Mouse (Mus musculus): ENCODE measurements around the gene Gpd1. TPM values are rescaled to one million over a fixed set of nuclear protein-coding genes. Genes with fewer than 3 reads are reported as not detected.

Gpd1 gene
- polyA plus RNA-seq, 1 experiment from 2014 or later, result 0.35 TPM

DNA sequence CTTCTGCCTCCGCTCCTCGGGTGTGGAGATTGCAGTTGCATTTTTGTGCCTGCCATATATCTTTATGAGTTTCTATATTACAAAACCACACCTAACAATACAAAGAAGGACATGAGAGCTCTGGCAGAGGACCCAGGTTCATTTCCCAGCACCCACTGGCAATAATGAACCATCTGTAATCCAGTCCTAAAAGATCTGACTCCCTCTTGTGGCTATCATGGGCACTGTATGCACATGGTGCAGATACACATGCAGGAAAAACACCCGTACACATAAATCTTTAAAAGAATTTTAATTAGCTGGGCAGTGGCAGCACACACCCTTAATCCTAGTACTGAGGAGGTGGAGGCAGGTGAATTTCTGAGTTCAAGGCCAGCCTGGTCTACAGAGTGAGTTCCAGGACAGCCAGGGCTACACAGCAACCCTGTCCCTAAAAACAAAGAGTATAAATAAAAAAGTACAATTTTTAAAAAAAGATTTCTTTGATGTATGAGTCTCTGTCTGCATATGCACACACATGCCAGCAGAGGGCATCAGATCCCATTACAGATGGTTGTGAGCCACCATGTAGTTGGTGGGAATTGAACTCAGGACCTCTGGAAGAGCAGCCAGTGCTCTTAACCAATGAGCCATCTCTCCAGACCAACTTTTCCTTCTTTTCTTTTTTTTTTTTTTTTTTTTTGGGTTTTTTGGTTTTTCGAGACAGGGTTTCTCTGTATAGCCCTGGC lies 11.9 kb downstream of the Gpd1 start:
- ATAC-seq (replicated peaks; ENCODE audit: low FRiP score, low TSS enrichment, low read depth), result no peak
- H3K9ac ChIP-seq (ENCODE audit: low read length), result no peak overlapping the region
- H3K4me2 ChIP-seq (ENCODE audit: low read length), result no peak overlapping the region
- H3K27me3 ChIP-seq (replicated peaks; ENCODE audit: control insufficient read depth, insufficient read depth, low read length), result no peaks in the 10 kb centered on the region
- WGBS, result 97% methylated on average over 3 of the region's 4 CpGs
- H3K9me3 ChIP-seq (ENCODE audit: control insufficient read depth, low read length), result 0 out of 2 replicates have a peak, but pooled peaks cover 5% of the 10 kb centered on the region
- H3K4me3 ChIP-seq (ENCODE audit: low read depth, low read length), result no peak overlapping the region
- peaks cover 28% of the 10 kb centered on the region for H3K36me3 ChIP-seq (ENCODE audit: control insufficient read depth, insufficient read depth, low read length)
- DNase-seq (ENCODE audit: low spot score), result no peak
- no peak overlapping the region for H3K27ac ChIP-seq (ENCODE audit: low read depth)
- peaks cover 6% of the 10 kb centered on the region; the same call in 1 of the 2 replicates for H3K4me1 ChIP-seq (replicated peaks; ENCODE audit: control insufficient read depth, insufficient read depth, low read length)

DNA sequence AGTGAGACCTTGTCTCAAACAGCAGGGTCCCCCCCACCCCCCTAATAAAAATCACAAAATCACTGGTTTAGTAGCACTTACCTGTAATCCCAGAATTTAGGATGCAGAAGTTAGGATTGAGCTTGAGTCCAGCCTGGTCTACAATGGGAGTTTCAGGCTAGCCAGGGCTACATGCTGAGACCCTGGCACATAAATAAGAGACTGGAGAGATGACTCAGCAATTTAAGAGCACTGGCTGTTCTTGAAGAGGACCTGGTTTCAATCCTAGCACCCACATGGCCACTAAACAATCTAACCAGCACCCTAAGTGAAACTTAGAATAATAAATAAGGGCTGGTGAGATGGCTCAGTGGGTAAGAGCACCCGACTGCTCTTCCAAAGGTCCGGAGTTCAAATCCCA lies 13.9 kb downstream of the Gpd1 start:
- Histone ChIP-seq H3K4me1 (replicated peaks; ENCODE audit: control insufficient read depth, insufficient read depth, low read length) (peaks cover 3% of the 10 kb centered on the region; the same call in 1 of the 2 replicates), H3K27me3 (replicated peaks; ENCODE audit: control insufficient read depth, insufficient read depth, low read length) (no peaks in the 10 kb centered on the region), H3K9ac (ENCODE audit: low read length) (no peak overlapping the region), H3K27ac (ENCODE audit: low read depth) (no peak overlapping the region), H3K9me3 (ENCODE audit: control insufficient read depth, low read length) (0 out of 2 replicates have a peak, but pooled peaks cover 5% of the 10 kb centered on the region), H3K36me3 (ENCODE audit: control insufficient read depth, insufficient read depth, low read length) (peaks cover 45% of the 10 kb centered on the region), H3K4me2 (ENCODE audit: low read length) (no peak overlapping the region), H3K4me3 (ENCODE audit: low read depth, low read length) (no peak overlapping the region)
- 90% methylated on average over 2 of the region's 2 CpGs for WGBS
- ATAC-seq (replicated peaks; ENCODE audit: low FRiP score, low TSS enrichment, low read depth) (no peak), DNase-seq (ENCODE audit: low spot score) (no peak)

DNA sequence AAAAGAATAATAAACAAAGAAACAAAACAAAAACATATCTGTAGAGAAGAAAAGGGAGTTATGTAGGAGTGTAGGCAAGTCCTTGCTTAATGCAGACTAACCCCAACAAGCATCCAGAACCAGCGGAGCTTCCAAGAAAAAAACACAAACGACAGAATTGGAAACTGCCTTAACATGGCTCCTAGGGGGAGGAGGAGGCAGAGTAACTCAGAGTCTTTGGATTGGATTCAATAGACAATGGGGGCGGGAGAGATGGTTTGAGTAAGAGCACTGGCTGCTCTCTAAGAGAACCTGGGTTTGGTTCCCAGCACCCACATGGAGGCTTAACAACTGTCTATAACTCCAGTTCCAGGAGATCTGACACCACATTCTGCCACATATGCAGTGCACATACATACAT lies 14.4 kb downstream of the Gpd1 start:
- Histone ChIP-seq H3K27me3 (replicated peaks; ENCODE audit: control insufficient read depth, insufficient read depth, low read length) (no peaks in the 10 kb centered on the region), H3K27ac (ENCODE audit: low read depth) (no peak overlapping the region), H3K4me1 (replicated peaks; ENCODE audit: control insufficient read depth, insufficient read depth, low read length) (no peaks in the 10 kb centered on the region; the same call in 1 of the 2 replicates), H3K9me3 (ENCODE audit: control insufficient read depth, low read length) (0 out of 2 replicates have a peak, but pooled peaks cover 5% of the 10 kb centered on the region), H3K4me2 (ENCODE audit: low read length) (no peak overlapping the region), H3K36me3 (ENCODE audit: control insufficient read depth, insufficient read depth, low read length) (peaks cover 50% of the 10 kb centered on the region), H3K4me3 (ENCODE audit: low read depth, low read length) (no peak overlapping the region), H3K9ac (ENCODE audit: low read length) (no peak overlapping the region)
- WGBS, result 94% methylated on average over 3 of the region's 3 CpGs
- DNase-seq (ENCODE audit: low spot score), result no peak
- ATAC-seq (replicated peaks; ENCODE audit: low FRiP score, low TSS enrichment, low read depth), result no peak

DNA sequence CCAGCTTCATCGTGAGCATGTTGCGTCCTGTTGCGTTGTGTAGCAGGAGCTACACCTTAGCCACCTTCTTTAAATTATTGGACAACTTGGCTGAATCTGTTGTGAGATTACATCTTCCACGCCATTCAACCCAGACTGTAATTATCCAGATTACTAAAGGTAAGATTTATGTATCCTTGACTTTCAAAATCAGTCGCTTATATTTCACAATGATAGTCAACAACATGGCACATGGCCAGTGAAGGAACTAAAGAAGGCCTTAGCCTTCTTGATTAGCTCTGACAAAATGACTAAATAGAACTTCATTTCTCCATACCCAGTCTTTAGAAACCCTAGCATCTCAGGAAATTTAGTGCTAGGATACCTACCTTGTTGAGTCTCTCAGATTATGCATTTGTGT lies 15.9 kb downstream of the Gpd1 start:
- DNase-seq (ENCODE audit: low spot score) (no peak), ATAC-seq (replicated peaks; ENCODE audit: low FRiP score, low TSS enrichment, low read depth) (no peak)
- Histone ChIP-seq H3K4me3 (ENCODE audit: low read depth, low read length) (no peak overlapping the region), H3K9ac (ENCODE audit: low read length) (no peak overlapping the region), H3K36me3 (ENCODE audit: control insufficient read depth, insufficient read depth, low read length) (peaks cover 55% of the 10 kb centered on the region), H3K9me3 (ENCODE audit: control insufficient read depth, low read length) (0 out of 2 replicates have a peak, but pooled peaks cover 5% of the 10 kb centered on the region), H3K4me2 (ENCODE audit: low read length) (no peak overlapping the region), H3K27me3 (replicated peaks; ENCODE audit: control insufficient read depth, insufficient read depth, low read length) (no peaks in the 10 kb centered on the region), H3K4me1 (replicated peaks; ENCODE audit: control insufficient read depth, insufficient read depth, low read length) (no peaks in the 10 kb centered on the region), H3K27ac (ENCODE audit: low read depth) (no peak overlapping the region)
- 96% methylated on average over 5 of the region's 5 CpGs for WGBS

DNA sequence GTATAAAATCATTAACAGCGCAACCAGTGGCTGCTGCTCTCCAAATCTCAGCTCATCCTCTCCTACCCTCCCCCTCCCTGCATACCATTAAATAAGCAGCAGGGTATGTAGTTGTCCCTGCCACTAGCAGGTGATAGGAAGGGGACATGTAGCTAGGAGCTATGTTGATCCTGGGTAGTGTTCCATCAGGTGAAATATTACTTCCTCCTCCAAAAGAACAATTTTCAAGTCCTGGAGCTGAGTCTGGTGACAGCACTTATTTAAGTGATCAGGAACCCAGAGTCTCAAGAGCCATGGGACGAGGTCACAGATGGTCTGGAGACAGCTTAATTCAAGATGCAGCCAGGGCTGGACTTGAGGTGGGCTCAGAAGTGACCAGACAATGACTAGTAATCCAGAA lies 18.3 kb downstream of the Gpd1 start:
- Histone ChIP-seq H3K4me3 (ENCODE audit: low read depth, low read length) (no peak overlapping the region), H3K9me3 (ENCODE audit: control insufficient read depth, low read length) (no peaks in the 10 kb centered on the region), H3K27me3 (replicated peaks; ENCODE audit: control insufficient read depth, insufficient read depth, low read length) (no peaks in the 10 kb centered on the region), H3K4me1 (replicated peaks; ENCODE audit: control insufficient read depth, insufficient read depth, low read length) (no peaks in the 10 kb centered on the region), H3K9ac (ENCODE audit: low read length) (no peak overlapping the region), H3K27ac (ENCODE audit: low read depth) (no peak overlapping the region), H3K36me3 (ENCODE audit: control insufficient read depth, insufficient read depth, low read length) (peaks cover 69% of the 10 kb centered on the region), H3K4me2 (ENCODE audit: low read length) (no peak overlapping the region)
- DNase-seq (ENCODE audit: low spot score) (no peak), ATAC-seq (replicated peaks; ENCODE audit: low FRiP score, low TSS enrichment, low read depth) (no peak)
- 91% methylated on average over 2 of the region's 2 CpGs for WGBS

DNA sequence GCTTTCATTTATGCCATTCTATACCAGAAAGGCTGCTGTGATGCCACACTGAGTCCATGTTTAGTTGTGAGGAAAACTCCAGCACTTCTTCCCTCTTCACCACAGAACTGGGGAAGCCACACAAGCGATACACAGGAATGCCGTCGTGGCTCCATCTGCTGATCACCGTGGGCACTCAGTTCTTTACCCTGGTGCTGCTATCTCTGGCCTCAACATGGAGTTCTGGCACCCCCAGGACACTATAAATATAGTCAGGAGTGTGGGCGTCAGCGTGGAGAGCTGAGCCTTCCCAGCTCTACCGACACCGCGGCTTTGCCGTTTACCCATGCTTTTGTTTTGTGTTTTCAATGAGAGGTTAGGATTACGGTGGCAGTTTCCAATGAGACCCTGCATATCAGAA lies 19.4 kb downstream of the Gpd1 start:
- no peaks in the 10 kb centered on the region for H3K4me1 ChIP-seq (replicated peaks; ENCODE audit: control insufficient read depth, insufficient read depth, low read length)
- H3K4me3 ChIP-seq (ENCODE audit: low read depth, low read length), result no peak overlapping the region
- DNase-seq (ENCODE audit: low spot score), result no peak
- WGBS, result 89% methylated on average over 11 of the region's 11 CpGs
- no peak overlapping the region for H3K9ac ChIP-seq (ENCODE audit: low read length)
- no peak overlapping the region for H3K4me2 ChIP-seq (ENCODE audit: low read length)
- H3K9me3 ChIP-seq (ENCODE audit: control insufficient read depth, low read length), result no peaks in the 10 kb centered on the region
- peaks cover 78% of the 10 kb centered on the region for H3K36me3 ChIP-seq (ENCODE audit: control insufficient read depth, insufficient read depth, low read length)
- no peak for ATAC-seq (replicated peaks; ENCODE audit: low FRiP score, low TSS enrichment, low read depth)
- H3K27ac ChIP-seq (ENCODE audit: low read depth), result no peak overlapping the region
- no peaks in the 10 kb centered on the region for H3K27me3 ChIP-seq (replicated peaks; ENCODE audit: control insufficient read depth, insufficient read depth, low read length)

DNA sequence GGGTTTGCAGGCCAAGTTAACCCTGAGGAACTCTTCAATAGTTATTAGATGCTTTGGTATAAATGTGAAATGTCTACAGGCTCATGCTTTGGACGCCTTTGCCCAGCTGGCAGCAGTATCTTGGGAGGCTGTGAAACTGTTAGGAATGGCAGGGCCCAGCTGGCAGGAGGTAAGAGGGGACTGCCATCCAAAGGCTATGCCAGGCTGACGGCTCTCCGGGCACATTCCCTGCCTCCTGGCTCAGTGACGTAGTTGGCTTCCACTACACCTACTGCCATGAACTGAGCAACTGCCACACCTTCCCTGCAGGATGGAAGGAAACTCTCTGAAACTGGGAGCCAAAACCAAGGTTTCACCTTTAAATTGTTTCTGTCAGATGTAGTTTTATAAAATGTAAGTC lies 22.9 kb downstream of the Gpd1 start:
- Histone ChIP-seq H3K4me2 (ENCODE audit: low read length) (no peak overlapping the region), H3K27me3 (replicated peaks; ENCODE audit: control insufficient read depth, insufficient read depth, low read length) (no peaks in the 10 kb centered on the region), H3K9ac (ENCODE audit: low read length) (no peak overlapping the region), H3K4me1 (replicated peaks; ENCODE audit: control insufficient read depth, insufficient read depth, low read length) (no peaks in the 10 kb centered on the region), H3K9me3 (ENCODE audit: control insufficient read depth, low read length) (no peaks in the 10 kb centered on the region), H3K4me3 (ENCODE audit: low read depth, low read length) (no peak overlapping the region), H3K27ac (ENCODE audit: low read depth) (no peak overlapping the region), H3K36me3 (ENCODE audit: control insufficient read depth, insufficient read depth, low read length) (peaks cover 83% of the 10 kb centered on the region)
- DNase-seq (ENCODE audit: low spot score) (no peak), ATAC-seq (replicated peaks; ENCODE audit: low FRiP score, low TSS enrichment, low read depth) (no peak)
- 96% methylated on average over 4 of the region's 4 CpGs for WGBS

DNA sequence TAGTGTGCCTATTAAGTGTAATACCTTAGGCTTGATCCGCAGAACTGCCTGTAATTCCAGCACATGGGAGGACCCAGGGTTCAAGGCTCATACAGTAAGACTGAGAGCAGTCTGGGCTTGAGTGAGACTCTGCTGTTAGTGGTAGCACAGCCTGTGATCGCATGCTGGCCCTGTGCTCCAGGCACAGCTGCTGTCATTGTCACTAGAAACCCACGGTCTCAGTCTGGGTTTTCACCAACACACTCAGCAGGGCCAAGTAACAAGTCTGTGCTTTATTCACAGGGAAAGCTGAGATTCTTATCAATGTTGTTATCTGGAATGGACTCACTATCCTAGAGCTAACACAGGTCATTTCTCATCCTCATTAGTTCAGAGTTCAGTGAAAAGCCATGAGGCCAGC lies 36.9 kb downstream of the Gpd1 start:
- H3K4me2 ChIP-seq (ENCODE audit: low read length), result no peak overlapping the region

DNA sequence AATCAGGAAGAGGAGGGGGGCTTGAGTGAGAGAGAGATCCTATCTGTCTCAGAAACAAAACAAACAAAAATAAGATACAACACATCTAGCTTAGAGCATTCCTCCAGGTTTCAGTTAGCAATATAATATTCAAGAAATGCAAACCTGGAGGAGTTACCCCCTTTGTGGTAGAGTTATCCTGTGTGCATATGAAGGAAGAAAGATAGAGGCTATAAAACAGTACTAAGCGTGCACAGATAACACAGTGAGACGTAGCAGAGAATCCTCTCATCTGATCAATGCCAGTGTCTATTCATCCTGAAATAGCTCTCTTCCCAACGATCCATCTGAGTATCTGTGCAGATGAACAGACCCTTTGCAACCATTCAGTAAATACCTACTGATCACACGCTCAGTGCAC lies 50.2 kb downstream of the Gpd1 start:
- no peaks in the 10 kb centered on the region for H3K36me3 ChIP-seq (ENCODE audit: control insufficient read depth, insufficient read depth, low read length)
- H3K4me2 ChIP-seq (ENCODE audit: low read length), result no peak overlapping the region
- no peak for ATAC-seq (replicated peaks; ENCODE audit: low FRiP score, low TSS enrichment, low read depth)
- H3K27ac ChIP-seq (ENCODE audit: low read depth), result no peak overlapping the region
- H3K9me3 ChIP-seq (ENCODE audit: control insufficient read depth, low read length), result no peaks in the 10 kb centered on the region
- H3K4me1 ChIP-seq (replicated peaks; ENCODE audit: control insufficient read depth, insufficient read depth, low read length), result peaks cover 16% of the 10 kb centered on the region; the same call in 1 of the 2 replicates
- DNase-seq (ENCODE audit: low spot score), result no peak
- H3K27me3 ChIP-seq (replicated peaks; ENCODE audit: control insufficient read depth, insufficient read depth, low read length), result no peaks in the 10 kb centered on the region
- H3K9ac ChIP-seq (ENCODE audit: low read length), result no peak overlapping the region
- WGBS, result 79% methylated on average over 4 of the region's 4 CpGs
- no peak overlapping the region for H3K4me3 ChIP-seq (ENCODE audit: low read depth, low read length)

More for the DNA sequence above, 36.9 kb downstream of the Gpd1 start:
- Histone ChIP-seq H3K9me3 (ENCODE audit: control insufficient read depth, low read length) (0 out of 2 replicates have a peak, but pooled peaks cover 2% of the 10 kb centered on the region), H3K27me3 (replicated peaks; ENCODE audit: control insufficient read depth, insufficient read depth, low read length) (no peaks in the 10 kb centered on the region), H3K36me3 (ENCODE audit: control insufficient read depth, insufficient read depth, low read length) (peaks cover 4% of the 10 kb centered on the region; the same call in 1 of the 2 replicates), H3K4me1 (replicated peaks; ENCODE audit: control insufficient read depth, insufficient read depth, low read length) (no peaks in the 10 kb centered on the region), H3K4me3 (ENCODE audit: low read depth, low read length) (no peak overlapping the region), H3K9ac (ENCODE audit: low read length) (no peak overlapping the region), H3K27ac (ENCODE audit: low read depth) (no peak overlapping the region)
- 73% methylated on average over 3 of the region's 3 CpGs for whole genome bisulfite sequencing
- ATAC-seq (replicated peaks; ENCODE audit: low FRiP score, low TSS enrichment, low read depth) (no peak), DNase-seq (ENCODE audit: low spot score) (no peak)
